Mouse (Mus musculus): ENCODE results near the gene Oprm1.

DNA sequence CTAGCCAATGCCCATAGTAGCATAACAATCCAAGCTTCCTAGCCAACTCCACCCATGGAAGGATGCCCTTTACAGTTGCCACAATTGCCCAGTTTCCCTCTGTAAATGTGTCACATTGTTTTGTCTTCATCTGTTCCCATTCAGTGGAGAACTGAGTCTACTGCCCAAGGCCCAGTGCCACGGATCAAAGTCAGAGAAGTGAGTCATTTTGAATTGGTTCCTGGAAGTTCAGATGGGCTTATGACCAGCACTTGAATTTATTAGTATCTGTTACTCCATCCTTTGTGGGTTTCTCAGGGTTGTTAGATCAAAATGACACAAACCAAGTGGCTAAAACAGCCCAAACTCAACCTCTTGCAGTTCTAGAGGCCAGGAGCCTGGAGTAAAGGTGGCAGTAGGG lies 299.2 kb downstream of the Oprm1 start:
- TF ChIP-seq CTCF (IDR thresholded peaks at IDR 0.05; ENCODE audit: borderline replicate concordance, extremely low read depth, insufficient read depth, insufficient read length) (no peak), POLR2A (IDR thresholded peaks at IDR 0.05; ENCODE audit: borderline replicate concordance, extremely low read depth, insufficient read depth, insufficient read length, poor library complexity, severe bottlenecking) (no peak)

All from brain, embryonic 14.5 days (tissue).